Mouse (Mus musculus): Measurements from ENCODE around the gene Cdc42ep1.

DNA sequence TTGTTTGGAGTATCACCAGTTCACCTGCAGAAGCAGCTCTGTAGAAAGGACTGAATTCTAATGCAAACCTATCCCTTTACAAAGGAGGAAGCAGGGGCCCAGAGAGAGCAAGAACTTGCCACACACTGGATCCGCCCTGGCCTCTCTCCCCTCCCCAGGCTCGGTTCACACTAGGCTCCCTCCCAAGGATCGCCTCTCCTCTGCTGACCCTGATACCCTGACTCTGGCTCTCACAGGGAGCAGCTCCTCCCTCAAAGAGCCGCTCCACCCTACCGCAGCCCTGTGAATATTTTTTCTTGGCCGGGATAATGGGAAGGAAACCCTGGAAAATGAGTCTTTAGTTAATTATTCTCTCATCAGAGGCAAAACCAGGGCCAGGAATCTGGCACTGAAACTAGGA, 38.1 kb upstream of the Cdc42ep1 start:
- TF ChIP-seq CTCF (IDR thresholded peaks at IDR 0.05; ENCODE audit: insufficient read depth, low read depth, low read length) (no peak), POLR2A (IDR thresholded peaks at IDR 0.05; ENCODE audit: insufficient read depth, low read depth, low read length) (no peak)

Data from olfactory bulb, adult 2 months (tissue).